Mouse (Mus musculus) lung, adult 2 months (tissue): ENCODE measurements around the gene Sesn3. TPM values are rescaled to one million over a fixed set of nuclear protein-coding genes. Genes with fewer than 3 reads are reported as not detected.
"Not testable (repeated sequence)": the region's sequence is repeated elsewhere in the genome, so short reads cannot be mapped to it uniquely, and the experiment has no call there.

ENCODE experiments used
- DNase-seq: peaks from one replicate; pipeline ENCODE4 v3.0.0; 2022
- H3K4me1 ChIP-seq: fragments of 200-500 bp; 2 replicates; pipeline ENCODE4 v1.6.1; 2011; ENCODE audit warnings: low read length; ENCODE audit not compliant: control insufficient read depth, insufficient read depth
- H3K4me3 ChIP-seq: fragments of 200-500 bp; replicated peaks from 2 replicates; pipeline ENCODE3; 2011; ENCODE audit warnings: low read depth, mild to moderate bottlenecking, control low read depth, low read length; ENCODE audit errors: extremely low read depth
- CTCF ChIP-seq: fragments of 200-500 bp; IDR thresholded peaks from 2 replicates; pipeline ENCODE4 v1.5.1; 2011; ENCODE audit warnings: mild to moderate bottlenecking, low read length, control low read depth; ENCODE audit not compliant: insufficient read depth
- POLR2A ChIP-seq: fragments of 200-500 bp; IDR thresholded peaks from 2 replicates; pipeline ENCODE4 v1.6.1; 2011; ENCODE audit warnings: low read depth, mild to moderate bottlenecking, control low read depth, low read length, borderline replicate concordance; ENCODE audit errors: extremely low read depth
- WGBS: fragments of 180-500 bp; shearing (Covaris S2); methylation state at CpG from one replicate; pipeline ENCODE4 v1.1.7; 2018; 5-methylcytosine and 5-hydroxymethylcytosine counted together
- polyA plus RNA-seq: library from polyadenylated mRNA; depleted of rRNA; stranded (reverse); fragments of >200 nt; gene quantifications from 2 replicates; pipeline ENCODE4 v1.2.3, GENCODE M21; 2012; rRNA removed

The Sesn3 gene
- polyA plus RNA-seq, result 7.8 and 9.5 TPM in 2 replicates

DNA sequence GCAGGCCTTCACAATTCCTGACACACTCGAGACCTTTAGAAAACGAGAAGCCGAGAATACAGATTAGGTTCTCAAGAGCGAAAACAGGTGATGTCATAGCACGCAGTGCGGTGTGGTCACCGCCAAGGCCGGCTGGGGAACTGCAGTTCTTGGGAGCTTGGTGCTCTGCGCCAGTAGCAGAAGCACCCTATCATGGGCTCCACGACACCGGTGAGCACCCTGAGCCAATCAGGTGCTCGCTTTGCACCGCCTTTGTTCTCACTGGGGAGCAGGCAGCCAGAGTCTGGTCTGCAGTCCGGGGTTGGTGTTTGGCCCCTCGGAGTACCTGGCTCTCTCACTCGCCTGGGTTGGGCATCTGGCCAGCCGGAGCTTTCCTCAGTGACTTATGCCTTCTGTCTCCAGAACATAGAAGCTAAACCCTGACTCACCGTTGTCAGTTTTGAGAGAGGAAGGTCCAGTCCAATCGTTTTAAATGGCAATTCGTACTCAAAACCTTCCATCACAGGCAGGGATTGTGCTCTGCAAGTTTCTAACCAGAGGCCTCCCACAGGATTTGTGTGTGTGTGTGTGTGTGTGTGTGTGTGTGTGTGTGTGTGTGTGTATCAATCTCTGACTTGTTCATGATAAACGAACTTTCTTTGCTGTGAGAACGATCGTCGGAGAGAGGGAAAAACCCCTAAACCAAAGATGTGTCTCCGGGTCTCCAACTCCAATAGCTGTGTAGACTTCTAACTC is at the start of gene Sesn3:
Gene Sesn3 (plus strand): TSS at position 82 of the 735 bp plus-strand sequence.
- H3K4me3 ChIP-seq, result peak within 1 kb of the TSS; percentile 69
- TF ChIP-seq POLR2A, result peak; percentile 41; the same call in 1 of the 2 replicates
- TF ChIP-seq CTCF, result no peak; the same call in 1 of the 2 replicates
- 0 out of 2 replicates have a peak, but pooled peaks cover 2% of the 10 kb centered on the region for H3K4me1 ChIP-seq
- DNase-seq, result peak; percentile 74
- WGBS, result 6% methylated on average over 25 of the region's 25 CpGs

DNA sequence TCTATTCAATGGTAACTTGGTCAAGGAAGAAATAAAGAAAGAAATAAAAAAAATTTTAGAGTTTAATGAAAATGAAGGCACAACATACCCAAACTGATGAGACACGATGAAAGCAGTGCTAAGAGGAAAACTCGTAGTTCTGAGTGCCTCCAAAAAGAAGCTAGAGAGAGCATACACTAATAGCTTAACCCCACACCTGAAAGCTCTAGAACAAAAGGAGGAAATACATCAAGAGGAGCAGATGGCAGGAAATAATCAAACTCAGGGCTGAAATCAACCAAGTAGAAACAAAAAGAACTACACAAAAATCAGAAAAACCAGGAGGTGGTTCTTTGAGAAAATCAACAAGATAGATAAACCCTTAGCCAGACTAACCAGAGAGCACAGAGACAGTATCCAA is 47.8 kb upstream of the Sesn3 start:
- 60% methylated on average over 2 of the region's 2 CpGs for WGBS
- not testable (repeated sequence) for H3K4me1 ChIP-seq, DNase-seq, H3K4me3 ChIP-seq

DNA sequence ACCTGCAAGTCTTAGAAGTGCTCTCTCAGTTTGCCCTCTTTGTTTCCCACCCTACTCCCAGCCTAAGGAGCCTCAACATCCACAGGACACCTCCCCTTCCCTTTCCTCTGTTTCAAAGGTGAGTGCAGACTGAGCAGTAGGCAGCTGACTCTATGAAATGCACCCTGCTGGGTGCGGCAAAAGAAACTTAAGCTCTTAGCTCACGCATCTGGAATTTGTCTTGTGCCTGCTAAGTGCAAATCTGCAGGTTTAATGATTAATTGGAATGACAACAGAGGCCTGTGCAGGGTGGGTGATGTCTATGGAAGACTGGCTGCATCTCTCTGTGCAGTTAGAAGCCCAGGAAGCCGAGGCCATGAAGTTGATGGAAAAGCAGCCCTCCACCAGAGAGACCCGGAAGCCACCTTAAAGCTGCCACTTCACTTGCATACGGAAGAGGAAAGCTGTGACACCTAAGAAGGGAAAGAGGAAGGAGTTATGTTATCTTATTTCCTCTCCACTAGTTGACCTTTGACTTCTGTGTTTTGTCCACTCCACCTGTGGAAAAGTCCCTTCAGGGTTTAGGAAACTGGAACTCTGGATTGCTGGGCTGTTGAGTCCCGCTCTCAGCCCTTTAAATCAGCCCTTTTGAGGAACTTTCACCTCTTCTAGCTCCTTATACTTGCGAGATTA is 41.0 kb upstream of the Sesn3 start:
- no peaks in the 10 kb centered on the region for H3K4me1 ChIP-seq
- TF ChIP-seq CTCF (no peak), POLR2A (no peak)
- no peak overlapping the region for H3K4me3 ChIP-seq
- DNase-seq, result no peak
- WGBS, result 37% methylated on average over 7 of the region's 7 CpGs

DNA sequence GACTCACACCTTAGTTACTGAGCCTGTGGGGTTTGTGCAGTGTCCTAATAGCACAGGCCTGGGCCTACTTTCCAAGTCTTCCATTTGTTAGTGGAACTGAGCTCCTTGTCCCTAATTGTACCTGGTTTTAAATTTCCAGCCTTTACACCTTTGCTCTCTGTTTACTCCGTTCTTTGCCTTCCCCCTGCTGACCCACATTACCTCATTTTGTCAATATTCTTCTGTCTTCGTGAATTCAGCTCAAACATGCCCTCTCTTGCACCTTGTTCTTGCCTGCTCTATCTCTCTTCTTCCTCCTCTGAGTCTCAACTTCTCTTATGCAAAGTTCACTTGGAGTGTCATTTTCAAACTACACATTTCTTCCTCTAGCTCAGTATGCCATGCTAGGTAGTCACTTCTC is 39.6 kb upstream of the Sesn3 start:
- DNase-seq, result no peak
- 72% methylated on average over 2 of the region's 2 CpGs for WGBS
- no peak for TF ChIP-seq POLR2A
- no peak for TF ChIP-seq CTCF
- H3K4me1 ChIP-seq, result no peaks in the 10 kb centered on the region
- no peak overlapping the region for H3K4me3 ChIP-seq

DNA sequence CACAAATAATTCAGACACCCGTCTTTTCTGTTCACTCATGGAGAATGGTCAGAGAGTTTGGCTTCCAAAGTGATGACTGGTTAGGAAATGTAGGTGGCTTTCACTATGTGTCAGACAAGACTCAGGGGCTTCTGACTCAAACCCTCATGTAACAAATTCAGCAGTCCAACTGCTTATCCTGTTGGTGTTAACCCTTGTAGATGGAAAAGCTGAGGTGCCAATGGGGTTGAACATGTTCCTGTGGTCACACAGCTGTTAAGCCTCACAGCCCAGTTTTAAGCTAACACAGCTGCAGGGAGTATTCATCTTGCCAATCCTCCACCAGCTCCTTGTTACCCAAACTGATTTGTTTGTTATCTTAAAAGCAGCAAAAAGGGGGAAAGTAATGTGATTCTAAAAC is 33.9 kb upstream of the Sesn3 start:
- not testable (repeated sequence) for H3K4me3 ChIP-seq, H3K4me1 ChIP-seq, DNase-seq
- WGBS, result 54% methylated on average over 1 of the region's 1 CpGs

DNA sequence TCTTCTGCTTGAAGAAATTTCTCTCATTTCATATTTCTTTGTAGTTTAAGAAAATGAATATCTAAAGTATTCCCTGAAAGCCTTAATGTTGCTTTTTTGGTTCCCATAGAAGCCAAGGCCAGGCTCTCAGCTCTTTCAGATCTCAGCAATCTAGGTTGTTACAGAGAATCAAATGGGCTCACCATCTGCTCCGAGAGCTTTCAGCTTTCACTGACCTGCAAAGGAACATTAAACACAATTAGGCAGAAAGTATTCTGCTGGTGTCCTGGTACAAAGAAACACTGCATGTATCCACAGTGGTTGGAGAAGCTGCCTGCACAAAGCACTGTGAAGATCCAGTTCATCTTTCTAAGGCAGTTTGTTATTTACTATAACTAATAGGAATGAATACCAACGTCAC is 32.6 kb upstream of the Sesn3 start:
- DNase-seq, result no peak
- H3K4me1 ChIP-seq, result no peaks in the 10 kb centered on the region; the same call in 1 of the 2 replicates
- H3K4me3 ChIP-seq, result no peak overlapping the region
- 82% methylated on average over 2 of the region's 2 CpGs for WGBS
- TF ChIP-seq CTCF (no peak), POLR2A (no peak)

DNA sequence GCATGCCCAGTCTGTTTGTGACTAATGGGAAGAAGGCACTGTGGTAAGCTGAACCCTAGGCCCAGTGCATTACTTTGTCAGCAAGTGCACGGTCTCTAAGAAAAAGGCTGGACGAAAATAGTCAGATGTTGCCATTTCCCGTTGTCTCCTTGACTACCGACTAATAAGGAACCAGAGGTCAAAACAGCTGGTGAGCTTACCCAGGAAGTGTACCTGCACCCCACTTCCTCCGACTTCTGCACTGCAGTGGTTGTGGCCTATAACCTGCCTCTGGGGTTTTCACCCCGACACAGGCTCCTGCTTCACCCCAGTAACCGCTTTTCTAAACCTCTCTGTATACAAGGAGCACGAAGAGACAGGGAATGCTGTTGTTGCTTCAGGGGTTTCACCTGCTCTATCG is 30.3 kb upstream of the Sesn3 start:
- 49% methylated on average over 9 of the region's 9 CpGs for WGBS
- Histone ChIP-seq H3K4me3 (no peak overlapping the region), H3K4me1 (no peaks in the 10 kb centered on the region; the same call in 1 of the 2 replicates)
- DNase-seq, result no peak
- TF ChIP-seq CTCF (no peak), POLR2A (no peak)

DNA sequence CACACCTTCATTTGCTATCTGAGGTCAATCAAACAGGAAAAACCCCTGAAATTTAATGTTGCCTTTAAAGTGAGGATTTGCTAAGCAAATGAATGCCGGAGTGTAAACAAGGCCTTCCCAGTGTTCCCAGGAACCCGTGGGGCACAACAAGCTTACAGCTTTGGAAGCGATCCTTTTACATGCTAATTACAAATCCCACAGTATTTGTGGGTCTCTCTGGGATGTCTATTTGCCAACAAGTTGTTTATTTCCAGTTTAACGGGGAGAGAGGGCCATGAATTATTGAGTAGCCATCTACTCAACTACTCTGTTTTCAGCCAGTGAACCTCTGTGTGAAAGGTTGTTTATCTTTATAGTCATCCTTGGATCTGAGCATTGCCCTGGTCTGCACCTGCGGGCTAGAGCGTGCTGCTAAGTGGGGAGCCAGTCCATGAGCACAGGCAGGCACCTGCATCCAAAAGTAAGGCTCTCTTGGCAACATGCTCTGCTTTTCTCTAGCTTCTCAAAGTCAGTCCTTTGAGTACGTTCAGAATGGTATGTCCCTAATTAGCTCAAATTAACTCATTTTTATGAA is 29.8 kb upstream of the Sesn3 start:
- no peaks in the 10 kb centered on the region; the same call in 1 of the 2 replicates for H3K4me1 ChIP-seq
- TF ChIP-seq CTCF (no peak), POLR2A (no peak)
- 66% methylated on average over 7 of the region's 7 CpGs for WGBS
- no peak overlapping the region for H3K4me3 ChIP-seq
- no peak for DNase-seq

DNA sequence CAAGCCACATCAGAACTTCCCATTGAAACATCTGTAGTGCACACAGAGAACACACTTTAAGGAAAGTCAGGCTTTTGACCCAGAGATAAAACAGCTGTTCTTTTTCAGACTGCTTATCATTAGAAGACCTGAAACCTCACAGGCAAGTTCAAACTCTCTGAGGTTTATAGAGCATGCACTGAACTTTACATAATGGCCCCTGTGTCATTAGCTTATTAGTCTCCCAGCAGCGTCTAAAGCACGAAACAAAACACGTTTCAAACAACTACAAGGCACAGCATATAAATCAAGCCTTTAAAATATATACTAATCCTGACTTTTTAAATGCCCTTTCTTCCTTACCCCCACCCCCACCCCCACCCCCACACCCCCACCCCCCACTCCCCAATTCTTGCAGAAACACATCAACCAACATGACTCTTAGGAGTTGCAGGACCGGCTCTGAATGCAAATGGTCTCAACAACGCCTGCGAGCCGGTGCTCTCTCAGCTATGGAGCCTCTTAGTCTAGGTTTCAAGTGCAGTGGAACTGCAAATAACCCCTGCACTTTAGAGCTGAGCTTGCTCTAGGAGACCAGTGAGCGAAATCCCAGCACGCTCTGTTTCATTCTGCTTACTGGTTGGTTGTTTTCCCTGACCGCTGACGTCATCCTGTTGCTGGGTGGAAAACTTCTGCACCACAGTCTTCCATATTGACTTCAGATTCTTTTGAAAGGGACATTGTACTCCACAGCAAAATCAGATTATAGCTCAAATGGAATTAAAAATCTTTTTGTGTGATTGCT is 28.7 kb upstream of the Sesn3 start:
- no peak overlapping the region for H3K4me3 ChIP-seq
- peak; percentile 29 for DNase-seq
- TF ChIP-seq POLR2A (no peak), CTCF (no peak)
- 35% methylated on average over 11 of the region's 11 CpGs for whole genome bisulfite sequencing
- no peaks in the 10 kb centered on the region; the same call in 1 of the 2 replicates for H3K4me1 ChIP-seq
